Comparison of ENCODE assay signal across 14 mouse cellular contexts in genomic region chr9:37021586-37022230, GRCm38 (mm10).
DNase-seq lines count a peak whose midpoint lies in the region; ATAC-seq and TF ChIP-seq lines count a peak whose summit lies in the region.
"Had no signal": no experiment of that assay in that cellular context is flagged by ENCODE, and none has a peak within 500 bp of the region (broad histone marks: within the 10 kb centered on the region; RNA-seq: fewer than 3 reads in every experiment).

No protein-coding gene starts in this region.

- no peaks in the 10 kb centered on the region for H3K9me3 ChIP-seq in forebrain, embryonic 10.5 days
- no peaks in the 10 kb centered on the region for H3K9me3 ChIP-seq in forebrain, postnatal 0 days (ENCODE audit: low read length)
- no peaks in the 10 kb centered on the region for H3K9me3 ChIP-seq in kidney, embryonic 14.5 days (ENCODE audit: control insufficient read depth, low read length)
- H3K9me3 ChIP-seq in embryonic facial prominence, embryonic 12.5 days, result no peaks in the 10 kb centered on the region
- H3K9me3 ChIP-seq in midbrain, embryonic 16.5 days (replicated peaks; ENCODE audit: control insufficient read depth, low read length, poor library complexity, severe bottlenecking), result no peaks in the 10 kb centered on the region
- H3K9me3 ChIP-seq: G1E; limb, embryonic 10.5 days had no signal

- ATAC-seq in forebrain, postnatal 0 days, result no peak
- ATAC-seq in kidney, embryonic 14.5 days (ENCODE audit: low FRiP score, low TSS enrichment), result peak; percentile 56; the same call in 1 of the 2 replicates
- ATAC-seq in embryonic facial prominence, embryonic 12.5 days (ENCODE audit: insufficient number of reproducible peaks, insufficient read depth, low FRiP score, low TSS enrichment), result no peak
- ATAC-seq in midbrain, embryonic 16.5 days, result 0 out of 2 replicates have a peak, but pooled peaks have one; percentile 9

- TF ChIP-seq POLR2A in kidney, adult 2 months (IDR thresholded peaks at IDR 0.05; ENCODE audit: low read depth, low read length), result no peak

- peaks cover 44% of the 10 kb centered on the region for H3K4me1 ChIP-seq in forebrain, embryonic 10.5 days
- 0 out of 2 replicates have a peak, but pooled peaks cover 5% of the 10 kb centered on the region for H3K4me1 ChIP-seq in forebrain, postnatal 0 days (ENCODE audit: insufficient read depth)
- peaks cover 5% of the 10 kb centered on the region for H3K4me1 ChIP-seq in kidney, embryonic 14.5 days (ENCODE audit: control insufficient read depth, insufficient read depth, low read length)
- H3K4me1 ChIP-seq in kidney, adult 2 months (ENCODE audit: control insufficient read depth, insufficient read depth, low read length), result no peaks in the 10 kb centered on the region
- peaks cover 23% of the 10 kb centered on the region; the same call in 1 of the 2 replicates for H3K4me1 ChIP-seq in embryonic facial prominence, embryonic 12.5 days
- peaks cover 25% of the 10 kb centered on the region for H3K4me1 ChIP-seq in midbrain, embryonic 16.5 days (ENCODE audit: control insufficient read depth, insufficient read depth, low read length)

- 0 out of 2 replicates have a peak, but pooled peaks cover 5% of the 10 kb centered on the region for H3K27me3 ChIP-seq in forebrain, embryonic 10.5 days (ENCODE audit: poor library complexity, severe bottlenecking)
- H3K27me3 ChIP-seq in forebrain, postnatal 0 days (ENCODE audit: insufficient read depth, low read length), result no peaks in the 10 kb centered on the region
- no peaks in the 10 kb centered on the region for H3K27me3 ChIP-seq in kidney, embryonic 14.5 days (ENCODE audit: control insufficient read depth, insufficient read depth, low read length)
- H3K27me3 ChIP-seq in kidney, adult 2 months (replicated peaks; ENCODE audit: control insufficient read depth, insufficient read depth, low read length), result no peaks in the 10 kb centered on the region
- no peaks in the 10 kb centered on the region for H3K27me3 ChIP-seq in embryonic facial prominence, embryonic 12.5 days
- H3K27me3 ChIP-seq in midbrain, embryonic 16.5 days (ENCODE audit: control insufficient read depth, insufficient read depth, low read depth, low read length), result no peaks in the 10 kb centered on the region

- intact Hi-C loops in left cerebral cortex, postnatal 14 days (cut with DNase I), result no loop called here

- no peak overlapping the region for H3K4me3 ChIP-seq in forebrain, embryonic 10.5 days
- no peak overlapping the region for H3K4me3 ChIP-seq in forebrain, postnatal 0 days (ENCODE audit: low read depth, low read length)
- no peak overlapping the region for H3K4me3 ChIP-seq in kidney, embryonic 14.5 days (ENCODE audit: low read length)
- H3K4me3 ChIP-seq in kidney, adult 2 months (ENCODE audit: insufficient read depth, low read depth, low read length), result no peak overlapping the region
- no peak overlapping the region for H3K4me3 ChIP-seq in embryonic facial prominence, embryonic 12.5 days
- H3K4me3 ChIP-seq in midbrain, embryonic 16.5 days (ENCODE audit: low read depth, low read length), result no peak overlapping the region
- H3K4me3 ChIP-seq: gastrocnemius, adult 2 months; limb, embryonic 10.5 days had no signal

- no peak overlapping the region for H3K4me2 ChIP-seq in forebrain, postnatal 0 days (ENCODE audit: low read depth)
- H3K4me2 ChIP-seq in kidney, embryonic 14.5 days (replicated peaks; ENCODE audit: low read depth, low read length), result no peak overlapping the region
- H3K4me2 ChIP-seq in embryonic facial prominence, embryonic 12.5 days (replicated peaks), result no peak overlapping the region
- H3K4me2 ChIP-seq in midbrain, embryonic 16.5 days (ENCODE audit: low read length), result no peak overlapping the region

- H3K36me3 ChIP-seq in forebrain, embryonic 10.5 days (replicated peaks), result no peaks in the 10 kb centered on the region
- no peaks in the 10 kb centered on the region for H3K36me3 ChIP-seq in forebrain, postnatal 0 days (ENCODE audit: insufficient read depth)
- no peaks in the 10 kb centered on the region for H3K36me3 ChIP-seq in kidney, embryonic 14.5 days (ENCODE audit: control insufficient read depth, insufficient read depth, low read length)
- no peaks in the 10 kb centered on the region for H3K36me3 ChIP-seq in kidney, adult 2 months (ENCODE audit: control insufficient read depth, insufficient read depth, low read length)
- no peaks in the 10 kb centered on the region for H3K36me3 ChIP-seq in embryonic facial prominence, embryonic 12.5 days
- no peaks in the 10 kb centered on the region for H3K36me3 ChIP-seq in midbrain, embryonic 16.5 days (ENCODE audit: control insufficient read depth, insufficient read depth, low read length)
- H3K36me3 ChIP-seq: G1E; limb, embryonic 10.5 days had no signal

- TF ChIP-seq CTCF in forebrain, postnatal 0 days (IDR thresholded peaks at IDR 0.05; ENCODE audit: low read depth), result no peak
- TF ChIP-seq CTCF in kidney, adult 2 months (conservative IDR thresholded peaks at IDR 0.05; ENCODE audit: insufficient read depth, insufficient read length, low read depth, low read length), result no peak

- H3K9ac ChIP-seq in forebrain, postnatal 0 days, result no peak overlapping the region
- no peak overlapping the region for H3K9ac ChIP-seq in kidney, embryonic 14.5 days (ENCODE audit: low read depth, low read length)
- no peak overlapping the region for H3K9ac ChIP-seq in embryonic facial prominence, embryonic 12.5 days
- H3K9ac ChIP-seq in midbrain, embryonic 16.5 days (ENCODE audit: low read depth, low read length), result 0 out of 2 replicates have a peak overlapping the region, but pooled peaks have one; percentile 18

- H3K27ac ChIP-seq in forebrain, embryonic 10.5 days, result peak overlapping the region; percentile 69
- H3K27ac ChIP-seq in forebrain, postnatal 0 days (ENCODE audit: low read depth, low read length), result no peak overlapping the region
- H3K27ac ChIP-seq in kidney, embryonic 14.5 days (ENCODE audit: low read depth, low read length), result 0 out of 2 replicates have a peak overlapping the region, but pooled peaks have one; percentile 0
- no peak overlapping the region for H3K27ac ChIP-seq in kidney, adult 2 months (ENCODE audit: insufficient read depth, low read depth, low read length)
- 0 out of 2 replicates have a peak overlapping the region, but pooled peaks have one; percentile 6 for H3K27ac ChIP-seq in embryonic facial prominence, embryonic 12.5 days
- H3K27ac ChIP-seq in midbrain, embryonic 16.5 days (ENCODE audit: low read length), result peak overlapping the region; percentile 28; the same call in 1 of the 2 replicates
- H3K27ac ChIP-seq: gastrocnemius, adult 2 months; limb, embryonic 10.5 days had no signal

- DNase-seq in forebrain, embryonic 10.5 days (ENCODE audit: extremely low spot score, low spot score), result no peak
- DNase-seq in forebrain, postnatal 0 days, result no peak
- no peak for DNase-seq in kidney, adult 2 months
- DNase-seq in left cerebral cortex, postnatal 14 days (ENCODE audit: low spot score in 2 of 2), result no peak
- no peak for DNase-seq in B cell, adult 2 months
- DNase-seq: cerebellum, postnatal 25 days; gastrocnemius, adult 2 months; lung, adult 18-20 months; thymus, postnatal 25 days had no signal

- 30% methylated on average over 3 of the region's 3 CpGs for WGBS in forebrain, embryonic 10.5 days
- 24% methylated on average over 3 of the region's 3 CpGs for WGBS in forebrain, postnatal 0 days
- 25% methylated on average over 3 of the region's 3 CpGs for WGBS in kidney, embryonic 14.5 days
- 40% methylated on average over 3 of the region's 3 CpGs for WGBS in kidney, adult 2 months
- 31% methylated on average over 3 of the region's 3 CpGs for WGBS in embryonic facial prominence, embryonic 12.5 days
- 18% methylated on average over 3 of the region's 3 CpGs for WGBS in midbrain, embryonic 16.5 days

Comparison
In these comparisons a context has a peak if more than half of its experiments do, and no peak if none do; other contexts are left out.
1. H3K27ac ChIP-seq: peak in forebrain, embryonic 10.5 days (single experiment), kidney, embryonic 14.5 days (single experiment), embryonic facial prominence, embryonic 12.5 days (single experiment) and midbrain, embryonic 16.5 days (single experiment); none in forebrain, postnatal 0 days (single experiment) and kidney, adult 2 months (single experiment).
2. ATAC-seq: peak in kidney, embryonic 14.5 days (single experiment) and midbrain, embryonic 16.5 days (single experiment); none in forebrain, postnatal 0 days (single experiment) and embryonic facial prominence, embryonic 12.5 days (single experiment).